Mouse (Mus musculus) urinary bladder, postnatal 4 days (tissue): ENCODE measurements around the gene Tas2r119.

Source experiments
- DNase-seq, 2 experiments: peaks; one replicate each; pipeline ENCODE4 v3.0.0; 2021 to 2022; ENCODE audit warnings: low spot score in 2 of 2

Gene Tas2r119

GRCm38 (mm10) chr15:32225394-32225793 lies 48.3 kb downstream of the Tas2r119 start:
- no peak for DNase-seq

GRCm38 (mm10) chr15:32226381-32226780 lies 49.3 kb downstream of the Tas2r119 start:
- DNase-seq = no peak

- no peak for DNase-seq
Observed at GRCm38 (mm10) chr15:32226888-32227395, 49.9 kb downstream of the Tas2r119 start.
